In genomic region chr6:137404196-137404595, GRCm38 (mm10) we compare ENCODE assay signal across 28 mouse cellular contexts.
A peak's percentile ranks its signal among the peaks of the same experiment; 100 is the strongest.
DNase-seq lines count a peak whose midpoint lies in the region; ATAC-seq and TF ChIP-seq lines count a peak whose summit lies in the region.
"Had no signal": no experiment of that assay in that cellular context is flagged by ENCODE, and none has a peak within 500 bp of the region (broad histone marks: within the 10 kb centered on the region; RNA-seq: fewer than 3 reads in every experiment).

No protein-coding gene starts in this region.

- TF ChIP-seq CTCF in bone marrow macrophage, adult 2 months (IDR thresholded peaks at IDR 0.05; ENCODE audit: low read depth, low read length) = no peak

- peaks cover 32% of the 10 kb centered on the region for H3K4me1 ChIP-seq in bone marrow macrophage, adult 2 months (ENCODE audit: control insufficient read depth, insufficient read depth, low read length)
- H3K4me1 ChIP-seq: embryonic facial prominence, embryonic 15.5 days; hindbrain, embryonic 13.5 days; intestine, embryonic 15.5 days had no signal

- ATAC-seq in granulocyte monocyte progenitor cell, adult 5-6 weeks (replicated peaks; ENCODE audit: poor library complexity, severe bottlenecking) = peak; percentile 52
- 0 out of 2 replicates have a peak, but pooled peaks have one; percentile 27 for ATAC-seq in monocyte, adult 5-6 weeks (replicated peaks; ENCODE audit: insufficient number of reproducible peaks, low FRiP score, low TSS enrichment, poor library complexity, severe bottlenecking)
- ATAC-seq: forebrain, embryonic 14.5 days; forebrain, postnatal 0 days; hindbrain, embryonic 16.5 days; intestine, embryonic 15.5 days; Patski had no signal

- TF ChIP-seq POLR2A in bone marrow macrophage, adult 2 months (IDR thresholded peaks at IDR 0.05; ENCODE audit: borderline replicate concordance, low read depth, low read length) = no peak

- peak; percentile 93 for DNase-seq in heart, adult 11 months
- no peak for DNase-seq in heart, postnatal 25 days (ENCODE audit: low spot score)
- DNase-seq in thymus, postnatal 36 days = no peak
- no peak for DNase-seq in layer of hippocampus, postnatal 10 days (ENCODE audit: low spot score in 2 of 2)
- DNase-seq: adrenal gland, postnatal 10 days; adrenal gland, postnatal 36 days; B cell, adult 2 months; cerebellum, adult 11 months; cerebellum, adult 2 months; cerebellum, adult 9-11 months; cerebellum, postnatal 25 days; embryo, embryonic 11 days; forebrain, postnatal 0 days; gastrocnemius, postnatal 10 days; gastrocnemius, postnatal 36 days; heart, postnatal 36 days had no signal

- H3K27ac ChIP-seq in bone marrow macrophage, adult 2 months (ENCODE audit: insufficient read depth, low read depth, low read length) = peak overlapping the region; percentile 20; the same call in 1 of the 2 replicates
- H3K27ac ChIP-seq: embryonic facial prominence, embryonic 15.5 days; heart, embryonic 10.5 days; heart, embryonic 13.5 days; hindbrain, embryonic 10.5 days; hindbrain, embryonic 13.5 days; intestine, embryonic 15.5 days had no signal

- no peak overlapping the region for H3K4me3 ChIP-seq in bone marrow macrophage, adult 2 months (ENCODE audit: insufficient read depth, low read length)
- H3K4me3 ChIP-seq: embryonic facial prominence, embryonic 15.5 days; heart, embryonic 10.5 days; heart, embryonic 13.5 days; hindbrain, embryonic 10.5 days; hindbrain, embryonic 13.5 days; intestine, embryonic 15.5 days had no signal

- intact Hi-C loops in heart, postnatal 25 days (cut with DNase I) = no loop called here
